Mouse (Mus musculus) kidney, postnatal 4 days (tissue): ENCODE measurements around the gene 1810013L24Rik.

ENCODE experiments used
- DNase-seq, 2 experiments: peaks; one replicate each; pipeline ENCODE4 v3.0.0; 2021; ENCODE audit warnings: mixed read lengths in 2 of 2

The 1810013L24Rik gene

GRCm38 (mm10) chr16:8829564-8830359 is at the start of gene 1810013L24Rik:
Gene 1810013L24Rik, plus strand, starts transcription at chr16:8830100.
- peak; percentile 96 to 98 for DNase-seq

- DNase-seq, result no peak
Observed at GRCm38 (mm10) chr16:8780187-8780586, 49.7 kb upstream of the 1810013L24Rik start.

GRCm38 (mm10) chr16:8781191-8781590 is 48.7 kb upstream of the 1810013L24Rik start:
- DNase-seq, result peak in 1 of 2 experiments; percentile 9

- no peak for DNase-seq
Observed at GRCm38 (mm10) chr16:8781660-8782059, 48.2 kb upstream of the 1810013L24Rik start.

GRCm38 (mm10) chr16:8783198-8783913 is 46.5 kb upstream of the 1810013L24Rik start:
- no peak for DNase-seq

- peak; percentile 52 to 64 for DNase-seq
Observed at GRCm38 (mm10) chr16:8784753-8785152, 45.1 kb upstream of the 1810013L24Rik start.

GRCm38 (mm10) chr16:8790886-8791285 is 39.0 kb upstream of the 1810013L24Rik start:
- DNase-seq, result no peak

- DNase-seq, result no peak
Observed at GRCm38 (mm10) chr16:8791949-8792557, 37.8 kb upstream of the 1810013L24Rik start, which contains the start of gene Usp7. Gene Usp7, minus strand, starts transcription at chr16:8792308.

- peak in 1 of 2 experiments; percentile 7 for DNase-seq
Observed at GRCm38 (mm10) chr16:8794952-8795351, 34.9 kb upstream of the 1810013L24Rik start.

- no peak for DNase-seq
Observed at GRCm38 (mm10) chr16:8795906-8796305, 34.0 kb upstream of the 1810013L24Rik start.

GRCm38 (mm10) chr16:8806703-8807102 is 23.2 kb upstream of the 1810013L24Rik start:
- DNase-seq, result peak; percentile 62

- no peak for DNase-seq
Observed at GRCm38 (mm10) chr16:8810399-8811127, 19.3 kb upstream of the 1810013L24Rik start.

GRCm38 (mm10) chr16:8817872-8818271 is 12.0 kb upstream of the 1810013L24Rik start:
- no peak for DNase-seq

- peak in 1 of 2 experiments; percentile 12 for DNase-seq
Observed at GRCm38 (mm10) chr16:8821429-8821828, 8.5 kb upstream of the 1810013L24Rik start.

- no peak for DNase-seq
Observed at GRCm38 (mm10) chr16:8822586-8822985, 7.3 kb upstream of the 1810013L24Rik start.

GRCm38 (mm10) chr16:8823661-8824060 is 6.2 kb upstream of the 1810013L24Rik start:
- DNase-seq, result no peak

GRCm38 (mm10) chr16:8827366-8827765 is 2.5 kb upstream of the 1810013L24Rik start:
- no peak for DNase-seq

GRCm38 (mm10) chr16:8828636-8829563 is 1.0 kb upstream of the 1810013L24Rik start:
- peak in 1 of 2 experiments; percentile 71 for DNase-seq

GRCm38 (mm10) chr16:8830431-8831211 is 721 bp downstream of the 1810013L24Rik start:
- peak; percentile 78 to 84 for DNase-seq

GRCm38 (mm10) chr16:8831241-8831640 is 1.3 kb downstream of the 1810013L24Rik start:
- DNase-seq, result peak; percentile 28 to 46

GRCm38 (mm10) chr16:8836876-8837275 is 7.0 kb downstream of the 1810013L24Rik start:
- DNase-seq, result no peak
